Mouse (Mus musculus) cerebellum, adult 2 months (tissue): Measurements from ENCODE around the gene Zbtb48. TPM values are rescaled to one million over a fixed set of nuclear protein-coding genes. Genes with fewer than 3 reads are reported as not detected.

Experiments used
- DNase-seq, 2 experiments: peaks; one replicate each; pipeline ENCODE4 v3.0.0; 2021
- H3K27ac ChIP-seq: fragments of 200-500 bp; 2 replicates; pipeline ENCODE4 v1.5.1; 2012; ENCODE audit warnings: low read length, control low read depth, inconsistent platforms; ENCODE audit not compliant: insufficient read depth
- H3K27me3 ChIP-seq: fragments of 200-500 bp; 2 replicates; pipeline ENCODE4 v1.6.1; 2012; ENCODE audit warnings: inconsistent platforms, mild to moderate bottlenecking, low read length, moderate library complexity; ENCODE audit not compliant: control insufficient read depth, insufficient read depth
- H3K4me1 ChIP-seq: fragments of 200-500 bp; 2 replicates; pipeline ENCODE4 v1.6.1; 2011; ENCODE audit warnings: low read length; ENCODE audit not compliant: control insufficient read depth, insufficient read depth
- H3K4me3 ChIP-seq: fragments of 200-500 bp; replicated peaks from 2 replicates; pipeline ENCODE3; 2011; ENCODE audit warnings: mild to moderate bottlenecking, low read depth, low read length, control low read depth; ENCODE audit not compliant: insufficient read depth
- CTCF ChIP-seq: fragments of 200-500 bp; IDR thresholded peaks from 2 replicates; pipeline ENCODE4 v1.5.1; 2011; ENCODE audit warnings: low read depth, mild to moderate bottlenecking, control low read depth, low read length, moderate library complexity, borderline replicate concordance; ENCODE audit not compliant: insufficient read depth
- POLR2A ChIP-seq: fragments of 200-500 bp; IDR thresholded peaks from 2 replicates; pipeline ENCODE4 v1.6.1; 2011; ENCODE audit warnings: low read length, control low read depth, borderline replicate concordance; ENCODE audit not compliant: insufficient read depth
- WGBS: fragments of 180-500 bp; shearing (Covaris S2); methylation state at CpG from one replicate; pipeline ENCODE4 v1.1.7; 2018; 5-methylcytosine and 5-hydroxymethylcytosine counted together
- polyA plus RNA-seq: library from polyadenylated mRNA; depleted of rRNA; stranded (reverse); fragments of >200 nt; gene quantifications from 2 replicates; pipeline ENCODE4 v1.2.3, GENCODE M21; 2012

Zbtb48 gene
- polyA plus RNA-seq, 1 experiment, result 24.3 TPM

DNA sequence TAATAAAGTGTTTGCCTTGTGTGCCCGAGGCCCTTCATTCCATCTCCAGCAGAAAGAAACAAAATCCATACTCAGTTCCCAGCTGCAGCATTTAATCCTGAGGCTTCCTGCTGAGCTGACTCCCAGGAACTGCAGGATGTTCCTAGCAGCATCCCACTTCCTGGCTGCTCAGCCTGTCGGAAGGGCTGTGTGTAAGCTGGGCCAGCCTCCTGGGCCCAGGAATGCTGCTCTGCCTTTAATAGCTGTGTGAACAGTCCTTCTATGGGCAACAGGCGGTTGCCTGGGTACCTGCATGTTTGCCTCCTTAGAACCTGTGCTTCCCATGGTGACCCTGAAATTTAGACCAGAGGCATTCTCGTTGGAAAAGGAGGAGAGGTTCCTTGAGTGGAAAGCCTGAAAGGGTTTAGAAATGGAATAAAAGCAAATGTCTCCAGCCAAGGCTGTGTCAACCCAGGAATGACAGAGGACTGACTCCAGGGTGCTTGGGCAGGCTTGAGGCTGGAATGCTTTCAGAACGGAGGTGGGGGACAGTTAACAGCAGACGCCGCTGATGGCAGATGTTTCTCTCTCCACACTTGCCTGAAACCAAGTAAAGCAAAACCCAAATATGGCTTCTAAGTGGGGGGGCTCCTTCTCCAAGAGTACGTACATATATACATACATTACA, 19.9 kb downstream of the Zbtb48 start:
- TF ChIP-seq POLR2A, result no peak
- TF ChIP-seq CTCF, result no peak
- DNase-seq, result peak in 1 of 2 experiments; percentile 31
- H3K27ac ChIP-seq, result no peak overlapping the region
- H3K4me1 ChIP-seq, result peaks cover 12% of the 10 kb centered on the region
- no peaks in the 10 kb centered on the region for H3K27me3 ChIP-seq
- peak overlapping the region; percentile 89 for H3K4me3 ChIP-seq
- 28% methylated on average over 8 of the region's 8 CpGs for WGBS

GRCm38 (mm10) chr4:152006812-152007211, 20.7 kb downstream of the Zbtb48 start:
- Histone ChIP-seq H3K27me3 (no peaks in the 10 kb centered on the region), H3K4me3 (no peak overlapping the region), H3K27ac (no peak overlapping the region), H3K4me1 (peaks cover 5% of the 10 kb centered on the region)
- WGBS, result 71% methylated on average over 3 of the region's 3 CpGs
- no peak for TF ChIP-seq POLR2A
- TF ChIP-seq CTCF, result no peak
- no peak for DNase-seq

DNA sequence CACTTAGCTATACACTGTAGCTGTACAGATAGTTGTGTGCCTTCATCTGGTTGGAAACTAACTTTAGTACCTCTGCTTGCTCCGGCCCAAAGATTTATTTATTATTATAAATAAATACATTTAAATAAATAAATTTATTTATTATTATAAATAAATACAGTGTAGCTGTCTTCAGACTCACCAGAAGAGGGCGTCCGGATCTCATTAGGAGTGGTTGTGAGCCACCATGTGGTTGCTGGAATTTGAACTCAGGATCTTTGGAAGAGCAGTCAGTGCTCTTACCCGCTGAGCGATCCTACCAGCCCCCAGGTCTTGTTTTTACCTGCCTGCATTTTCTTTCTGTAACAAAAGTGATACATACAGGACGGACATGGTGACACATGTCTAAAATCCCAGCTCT, 21.3 kb downstream of the Zbtb48 start:
- peaks cover 5% of the 10 kb centered on the region for H3K4me1 ChIP-seq
- DNase-seq, result no peak
- H3K4me3 ChIP-seq, result no peak overlapping the region
- no peaks in the 10 kb centered on the region for H3K27me3 ChIP-seq
- TF ChIP-seq CTCF (peak; percentile 10; the same call in 1 of the 2 replicates), POLR2A (no peak)
- WGBS, result 81% methylated on average over 6 of the region's 6 CpGs
- H3K27ac ChIP-seq, result no peak overlapping the region

GRCm38 (mm10) chr4:152002063-152002462, 25.4 kb downstream of the Zbtb48 start:
- WGBS, result 96% methylated on average over 3 of the region's 3 CpGs

GRCm38 (mm10) chr4:152001335-152001734, 26.1 kb downstream of the Zbtb48 start:
- no peak for DNase-seq
- 69% methylated on average over 4 of the region's 4 CpGs for WGBS
- no peak overlapping the region for H3K27ac ChIP-seq
- H3K27me3 ChIP-seq, result no peaks in the 10 kb centered on the region
- TF ChIP-seq CTCF (no peak), POLR2A (no peak)
- no peaks in the 10 kb centered on the region; the same call in 1 of the 2 replicates for H3K4me1 ChIP-seq
- no peak overlapping the region for H3K4me3 ChIP-seq

More at GRCm38 (mm10) chr4:152002063-152002462, 25.4 kb downstream of the Zbtb48 start:
- no peak for TF ChIP-seq POLR2A
- no peak for TF ChIP-seq CTCF
- H3K4me1 ChIP-seq, result no peaks in the 10 kb centered on the region; the same call in 1 of the 2 replicates
- H3K27me3 ChIP-seq, result no peaks in the 10 kb centered on the region
- H3K4me3 ChIP-seq, result no peak overlapping the region
- DNase-seq, result no peak
- no peak overlapping the region for H3K27ac ChIP-seq

- Histone ChIP-seq H3K4me3 (no peak overlapping the region), H3K27ac (no peak overlapping the region), H3K4me1 (no peaks in the 10 kb centered on the region; the same call in 1 of the 2 replicates), H3K27me3 (no peaks in the 10 kb centered on the region)
- no peak for TF ChIP-seq CTCF
- no peak for TF ChIP-seq POLR2A
- 41% methylated on average over 4 of the region's 4 CpGs for WGBS
- DNase-seq, result no peak
Observed at GRCm38 (mm10) chr4:152000906-152001305, 26.6 kb downstream of the Zbtb48 start.

GRCm38 (mm10) chr4:151999481-151999880, 28.0 kb downstream of the Zbtb48 start:
- Histone ChIP-seq H3K27me3 (no peaks in the 10 kb centered on the region), H3K4me1 (no peaks in the 10 kb centered on the region; the same call in 1 of the 2 replicates), H3K4me3 (no peak overlapping the region), H3K27ac (no peak overlapping the region)
- 86% methylated on average over 3 of the region's 3 CpGs for WGBS
- no peak for DNase-seq
- no peak for TF ChIP-seq CTCF
- no peak for TF ChIP-seq POLR2A

GRCm38 (mm10) chr4:151997701-151998100, 29.8 kb downstream of the Zbtb48 start:
- H3K27me3 ChIP-seq, result no peaks in the 10 kb centered on the region
- TF ChIP-seq POLR2A (no peak), CTCF (no peak)
- WGBS, result 81% methylated on average over 3 of the region's 3 CpGs
- H3K27ac ChIP-seq, result no peak overlapping the region
- no peak for DNase-seq
- H3K4me1 ChIP-seq, result no peaks in the 10 kb centered on the region; the same call in 1 of the 2 replicates
- no peak overlapping the region for H3K4me3 ChIP-seq
